Mouse (Mus musculus): Measurements from ENCODE around the gene 4930558C23Rik. TPM values are rescaled to one million over a fixed set of nuclear protein-coding genes. Genes with fewer than 3 reads are reported as not detected.
"Not testable (repeated sequence)": the region's sequence is repeated elsewhere in the genome, so short reads cannot be mapped to it uniquely, and the experiment has no call there.

4930558C23Rik gene
- polyA plus RNA-seq, 1 experiment, result not detected

DNA sequence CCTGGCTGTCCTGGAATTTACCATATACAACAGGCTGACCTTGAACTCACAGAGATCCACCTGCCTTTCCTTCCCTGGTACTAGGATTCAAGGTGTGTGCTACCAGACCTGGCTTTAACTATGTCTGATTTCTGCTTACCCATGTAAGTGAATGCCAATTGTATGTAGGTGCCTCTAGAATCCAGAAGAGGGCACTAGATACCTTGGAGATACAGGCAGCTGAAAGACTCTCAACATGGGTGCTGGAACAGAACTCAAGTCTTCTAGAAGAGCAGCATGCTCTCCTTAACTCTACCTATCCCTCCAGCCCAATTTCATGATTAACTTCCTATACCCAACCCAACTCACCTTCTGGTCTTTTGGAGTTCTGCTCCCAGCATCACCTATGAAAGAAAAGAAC, 53.1 kb downstream of the 4930558C23Rik start:
- Histone ChIP-seq H3K27me3 (ENCODE audit: control insufficient read depth) (no peaks in the 10 kb centered on the region), H3K36me3 (ENCODE audit: control insufficient read depth) (peaks cover 85% of the 10 kb centered on the region), H3K4me1 (ENCODE audit: control insufficient read depth) (no peaks in the 10 kb centered on the region), H3K4me3 (replicated peaks) (no peak overlapping the region), H3K9me3 (ENCODE audit: control insufficient read depth, low read length) (peaks cover 2% of the 10 kb centered on the region)
- TF ChIP-seq TAL1 (IDR thresholded peaks at IDR 0.05; ENCODE audit: low read length) (no peak), GATA1 (IDR thresholded peaks at IDR 0.05; ENCODE audit: low read length) (no peak)

DNA sequence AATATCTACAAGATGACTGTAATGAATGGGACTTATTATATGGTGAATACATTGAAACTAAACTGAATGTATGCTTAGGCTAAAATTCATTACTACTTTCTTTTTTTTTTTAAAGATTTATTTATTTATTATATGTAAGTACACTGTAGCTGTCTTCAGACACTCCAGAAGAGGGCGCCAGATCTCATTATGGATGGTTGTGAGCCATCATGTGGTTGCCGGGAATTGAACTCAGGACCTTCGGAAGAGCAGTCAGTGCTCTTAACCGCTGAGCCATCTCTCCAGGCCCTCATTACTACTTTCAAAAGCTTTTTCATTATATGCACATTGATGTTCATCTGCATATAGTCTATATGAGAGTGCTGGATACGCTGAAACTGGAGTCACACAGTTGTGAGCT, 54.3 kb downstream of the 4930558C23Rik start:
- not testable (repeated sequence) for H3K9me3 ChIP-seq (ENCODE audit: control insufficient read depth, low read length); H3K4me1 ChIP-seq (ENCODE audit: control insufficient read depth); H3K27me3 ChIP-seq (ENCODE audit: control insufficient read depth); H3K4me3 ChIP-seq (replicated peaks)
- H3K36me3 ChIP-seq (ENCODE audit: control insufficient read depth), result peaks cover 86% of the 10 kb centered on the region

DNA sequence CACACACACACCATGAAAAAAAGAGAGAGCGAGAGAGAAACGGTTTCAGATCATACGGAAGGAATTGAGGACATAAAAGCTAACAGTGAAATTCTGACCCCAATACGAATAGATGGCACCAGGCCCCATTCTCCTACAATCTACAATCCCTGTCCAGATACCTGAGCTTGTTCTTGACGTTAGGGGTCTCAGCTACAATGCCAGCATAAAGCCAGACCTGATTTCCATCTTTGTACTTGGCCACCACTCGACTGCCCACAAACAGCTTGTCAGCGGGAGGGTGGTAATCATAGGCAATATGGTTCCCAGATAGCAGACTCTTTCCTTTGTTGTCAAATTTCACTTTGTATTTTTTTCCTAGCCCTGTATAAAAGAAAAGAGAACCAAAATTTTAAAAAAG, 56.2 kb downstream of the 4930558C23Rik start:
- H3K27me3 ChIP-seq (ENCODE audit: control insufficient read depth), result no peaks in the 10 kb centered on the region
- H3K4me1 ChIP-seq (ENCODE audit: control insufficient read depth), result no peaks in the 10 kb centered on the region
- no peak for TF ChIP-seq GATA1 (IDR thresholded peaks at IDR 0.05; ENCODE audit: low read length)
- TF ChIP-seq TAL1 (IDR thresholded peaks at IDR 0.05; ENCODE audit: low read length), result no peak
- H3K36me3 ChIP-seq (ENCODE audit: control insufficient read depth), result peaks cover 86% of the 10 kb centered on the region
- H3K4me3 ChIP-seq (replicated peaks), result no peak overlapping the region
- H3K9me3 ChIP-seq (ENCODE audit: control insufficient read depth, low read length), result peaks cover 2% of the 10 kb centered on the region

DNA sequence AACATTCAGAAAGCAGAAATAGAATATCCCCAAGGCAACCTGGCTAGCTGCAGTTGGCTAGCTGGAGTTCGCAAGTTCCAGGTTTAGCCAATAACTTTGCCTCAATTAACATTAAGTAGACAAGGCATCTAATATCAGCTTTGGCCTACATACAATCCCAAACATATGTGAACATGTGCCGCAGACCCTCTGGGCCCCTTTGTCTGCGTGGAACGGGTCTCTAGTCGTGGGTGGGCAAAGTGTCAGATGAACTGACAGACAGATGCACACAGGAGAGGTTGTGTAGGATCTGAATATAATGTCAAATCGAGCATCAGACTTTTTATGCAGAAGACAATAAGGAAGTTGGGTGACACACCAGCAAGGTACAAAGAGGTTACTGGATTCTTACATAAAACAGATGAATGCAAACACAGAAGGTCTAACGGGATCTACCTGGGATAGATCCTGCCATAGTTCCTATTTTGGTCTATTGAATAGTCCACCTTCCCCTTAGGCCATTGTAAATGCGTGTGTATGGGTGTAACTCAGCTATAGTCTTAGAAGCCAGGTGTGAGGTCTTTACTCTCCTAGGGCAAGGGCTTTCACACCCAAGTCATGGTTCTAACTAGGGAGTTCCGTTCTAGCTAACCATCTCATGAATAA, 59.2 kb downstream of the 4930558C23Rik start:
- not testable (repeated sequence) for H3K4me1 ChIP-seq (ENCODE audit: control insufficient read depth); H3K27me3 ChIP-seq (ENCODE audit: control insufficient read depth); H3K9me3 ChIP-seq (ENCODE audit: control insufficient read depth, low read length); H3K4me3 ChIP-seq (replicated peaks)
- H3K36me3 ChIP-seq (ENCODE audit: control insufficient read depth), result peaks cover 93% of the 10 kb centered on the region

DNA sequence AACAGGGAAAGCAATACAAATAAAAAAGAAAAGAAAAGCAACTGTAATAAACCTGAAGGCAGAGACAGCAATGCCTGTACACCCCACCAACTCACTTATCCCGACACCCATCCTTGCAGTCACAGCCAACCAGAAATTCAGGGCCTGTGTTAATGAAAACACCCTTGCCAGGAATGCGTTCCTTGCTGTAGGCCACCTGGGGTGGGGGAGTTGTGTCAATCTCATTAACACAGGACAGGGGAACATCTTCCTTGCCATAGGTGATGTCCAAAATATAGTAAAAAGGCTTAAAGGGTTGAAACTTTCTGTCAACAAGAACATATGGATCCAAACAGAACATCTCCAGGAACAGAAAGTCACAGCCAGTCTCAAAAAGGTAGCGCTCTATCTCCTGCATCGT, 64.4 kb downstream of the 4930558C23Rik start:
- no peak for TF ChIP-seq GATA1 (IDR thresholded peaks at IDR 0.05; ENCODE audit: low read length)
- TF ChIP-seq TAL1 (IDR thresholded peaks at IDR 0.05; ENCODE audit: low read length), result no peak
- Histone ChIP-seq H3K9me3 (ENCODE audit: control insufficient read depth, low read length) (no peaks in the 10 kb centered on the region), H3K36me3 (ENCODE audit: control insufficient read depth) (peaks cover 81% of the 10 kb centered on the region), H3K4me1 (ENCODE audit: control insufficient read depth) (no peaks in the 10 kb centered on the region), H3K27me3 (ENCODE audit: control insufficient read depth) (no peaks in the 10 kb centered on the region), H3K4me3 (replicated peaks) (no peak overlapping the region)

DNA sequence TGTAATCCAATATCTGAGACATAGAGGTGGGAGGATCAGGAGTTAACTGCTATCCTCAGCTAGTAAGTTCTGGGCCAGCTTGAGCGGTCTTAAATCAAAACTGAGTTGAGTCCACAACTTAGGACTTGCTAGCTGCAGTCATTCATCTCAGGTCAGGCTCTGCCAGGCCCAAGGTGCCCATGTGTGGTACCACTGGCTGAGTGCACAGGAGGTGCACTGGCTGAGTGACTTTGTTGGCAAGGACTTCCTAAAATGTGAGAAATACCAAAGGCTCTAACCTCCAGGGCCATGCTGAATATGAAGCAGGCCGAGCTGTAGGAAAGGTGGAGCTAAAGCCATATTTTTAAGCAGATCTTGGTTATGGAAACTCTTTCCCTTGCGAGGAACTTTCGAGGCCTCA, 65.3 kb downstream of the 4930558C23Rik start:
- no peaks in the 10 kb centered on the region for H3K4me1 ChIP-seq (ENCODE audit: control insufficient read depth)

More for the DNA sequence above, 65.3 kb downstream of the 4930558C23Rik start:
- no peak for TF ChIP-seq TAL1 (IDR thresholded peaks at IDR 0.05; ENCODE audit: low read length)
- no peak for TF ChIP-seq GATA1 (IDR thresholded peaks at IDR 0.05; ENCODE audit: low read length)
- H3K9me3 ChIP-seq (ENCODE audit: control insufficient read depth, low read length), result no peaks in the 10 kb centered on the region
- no peaks in the 10 kb centered on the region for H3K27me3 ChIP-seq (ENCODE audit: control insufficient read depth)
- H3K4me3 ChIP-seq (replicated peaks), result no peak overlapping the region
- peaks cover 81% of the 10 kb centered on the region for H3K36me3 ChIP-seq (ENCODE audit: control insufficient read depth)

Other genes starting within 250 kb of the 4930558C23Rik start
- gene Sema6c, start 242.4 kb downstream of the 4930558C23Rik start, polyA plus RNA-seq (2012), result 0.01 and 0.04 TPM in 2 replicates
- gene Gabpb2, start 184.9 kb downstream of the 4930558C23Rik start, polyA plus RNA-seq (2012), result 0.29 and 0.30 TPM in 2 replicates
- gene Cdc42se1, start 174.1 kb downstream of the 4930558C23Rik start, polyA plus RNA-seq (2012), result 6.8 and 8.0 TPM in 2 replicates
- gene Mllt11, start 170.7 kb downstream of the 4930558C23Rik start, polyA plus RNA-seq (2012), result 0.09 TPM in 2 replicates
- gene Gm128, start 161.2 kb downstream of the 4930558C23Rik start, polyA plus RNA-seq (2012), result not detected in 2 replicates
- gene Bnipl, start 151.6 kb downstream of the 4930558C23Rik start, polyA plus RNA-seq (2012), result not detected in 2 replicates
- gene Mindy1, start 121.5 kb downstream of the 4930558C23Rik start, polyA plus RNA-seq (2012), result 6.4 and 7.1 TPM in 2 replicates
- 0.06 and 0.08 TPM in 2 replicates for gene Prune1, start 120.8 kb downstream of the 4930558C23Rik start, polyA plus RNA-seq (2012)
- 0.03 and 0.06 TPM in 2 replicates for gene Anxa9, start 95.7 kb downstream of the 4930558C23Rik start, polyA plus RNA-seq (2012)
- gene Cers2, start 88.0 kb downstream of the 4930558C23Rik start, polyA plus RNA-seq (2012), result 5.9 and 9.3 TPM in 2 replicates
- gene Setdb1, start 45.6 kb downstream of the 4930558C23Rik start, polyA plus RNA-seq (2012), result 0.42 and 0.62 TPM in 2 replicates
- gene Arnt, start 31.5 kb upstream of the 4930558C23Rik start, polyA plus RNA-seq (2012), result 1.5 and 2.0 TPM in 2 replicates
- gene Ctsk, start 96.4 kb upstream of the 4930558C23Rik start, polyA plus RNA-seq (2012), result not detected in 2 replicates
- 0.04 and 0.07 TPM in 2 replicates for gene Ctss, start 123.9 kb upstream of the 4930558C23Rik start, polyA plus RNA-seq (2012)
- gene Hormad1, start 156.8 kb upstream of the 4930558C23Rik start, polyA plus RNA-seq (2012), result not detected in 2 replicates
- gene Golph3l, start 186.1 kb upstream of the 4930558C23Rik start, polyA plus RNA-seq (2012), result 0.73 and 0.99 TPM in 2 replicates
- 2.8 and 4.2 TPM in 2 replicates for gene Ensa, start 222.2 kb upstream of the 4930558C23Rik start, polyA plus RNA-seq (2012)